In genomic region chr2:160440236-160440635, GRCm38 (mm10) we compare ENCODE assay signal across 22 mouse cellular contexts.
A peak's percentile ranks its signal among the peaks of the same experiment; 100 is the strongest.
DNase-seq lines count a peak whose midpoint lies in the region; ATAC-seq lines count a peak whose summit lies in the region.
"Had no signal": no experiment of that assay in that cellular context is flagged by ENCODE, and none has a peak within 500 bp of the region (broad histone marks: within the 10 kb centered on the region; RNA-seq: fewer than 3 reads in every experiment).

No protein-coding gene starts in this region.

- no peaks in the 10 kb centered on the region for H3K36me3 ChIP-seq in forebrain, embryonic 14.5 days (ENCODE audit: control insufficient read depth, insufficient read depth, low read length)
- no peaks in the 10 kb centered on the region for H3K36me3 ChIP-seq in forebrain, embryonic 11.5 days (ENCODE audit: control insufficient read depth, insufficient read depth, low read length)
- no peaks in the 10 kb centered on the region for H3K36me3 ChIP-seq in midbrain, embryonic 13.5 days
- H3K36me3 ChIP-seq in midbrain, embryonic 15.5 days (replicated peaks), result no peaks in the 10 kb centered on the region
- no peaks in the 10 kb centered on the region for H3K36me3 ChIP-seq in forebrain, embryonic 15.5 days
- H3K36me3 ChIP-seq: hindbrain, embryonic 10.5 days; hindbrain, embryonic 13.5 days; intestine, embryonic 15.5 days had no signal

- WGBS in forebrain, embryonic 14.5 days, result 33% methylated on average over 9 of the region's 9 CpGs
- WGBS in forebrain, embryonic 11.5 days, result 75% methylated on average over 9 of the region's 9 CpGs
- 74% methylated on average over 9 of the region's 9 CpGs for WGBS in midbrain, embryonic 13.5 days
- WGBS in midbrain, embryonic 15.5 days, result 61% methylated on average over 9 of the region's 9 CpGs
- WGBS in forebrain, embryonic 15.5 days, result 30% methylated on average over 9 of the region's 9 CpGs

- no peaks in the 10 kb centered on the region for H3K27me3 ChIP-seq in forebrain, embryonic 14.5 days (replicated peaks; ENCODE audit: control insufficient read depth, insufficient read depth, low read length)
- no peaks in the 10 kb centered on the region for H3K27me3 ChIP-seq in forebrain, embryonic 11.5 days (ENCODE audit: control insufficient read depth, insufficient read depth, low read length)
- no peaks in the 10 kb centered on the region for H3K27me3 ChIP-seq in midbrain, embryonic 13.5 days
- no peaks in the 10 kb centered on the region for H3K27me3 ChIP-seq in midbrain, embryonic 15.5 days (replicated peaks)
- no peaks in the 10 kb centered on the region for H3K27me3 ChIP-seq in forebrain, embryonic 15.5 days
- H3K27me3 ChIP-seq: intestine, embryonic 15.5 days had no signal

- H3K9me3 ChIP-seq in forebrain, embryonic 14.5 days (replicated peaks; ENCODE audit: control insufficient read depth, low read length), result no peaks in the 10 kb centered on the region
- no peaks in the 10 kb centered on the region for H3K9me3 ChIP-seq in forebrain, embryonic 11.5 days (ENCODE audit: control insufficient read depth, low read length)
- no peaks in the 10 kb centered on the region for H3K9me3 ChIP-seq in midbrain, embryonic 13.5 days
- H3K9me3 ChIP-seq in midbrain, embryonic 15.5 days, result no peaks in the 10 kb centered on the region
- H3K9me3 ChIP-seq in forebrain, embryonic 15.5 days, result no peaks in the 10 kb centered on the region
- H3K9me3 ChIP-seq: hindbrain, embryonic 10.5 days; hindbrain, embryonic 13.5 days; intestine, embryonic 15.5 days had no signal

- H3K9ac ChIP-seq in forebrain, embryonic 14.5 days (ENCODE audit: low read length), result no peak overlapping the region
- no peak overlapping the region for H3K9ac ChIP-seq in forebrain, embryonic 11.5 days (ENCODE audit: low read length)
- no peak overlapping the region for H3K9ac ChIP-seq in midbrain, embryonic 13.5 days (replicated peaks)
- no peak overlapping the region for H3K9ac ChIP-seq in midbrain, embryonic 15.5 days
- H3K9ac ChIP-seq in forebrain, embryonic 15.5 days (replicated peaks), result no peak overlapping the region
- H3K9ac ChIP-seq: hindbrain, embryonic 13.5 days; intestine, embryonic 15.5 days had no signal

- no peak overlapping the region; the same call in 1 of the 2 replicates for H3K27ac ChIP-seq in forebrain, embryonic 14.5 days (ENCODE audit: low read depth, low read length)
- H3K27ac ChIP-seq in forebrain, embryonic 11.5 days (ENCODE audit: low read depth, low read length), result no peak overlapping the region
- H3K27ac ChIP-seq in midbrain, embryonic 13.5 days, result no peak overlapping the region
- H3K27ac ChIP-seq in midbrain, embryonic 15.5 days, result no peak overlapping the region
- H3K27ac ChIP-seq in forebrain, embryonic 15.5 days (replicated peaks), result no peak overlapping the region; the same call in 1 of the 2 replicates
- H3K27ac ChIP-seq: heart, adult 2 months; hindbrain, embryonic 10.5 days; hindbrain, embryonic 13.5 days; intestine, embryonic 15.5 days had no signal

- peak; percentile 61 for ATAC-seq in forebrain, embryonic 14.5 days
- no peak for ATAC-seq in forebrain, embryonic 11.5 days (replicated peaks; ENCODE audit: low FRiP score)
- ATAC-seq in midbrain, embryonic 13.5 days, result 0 out of 2 replicates have a peak, but pooled peaks have one; percentile 27
- no peak for ATAC-seq in midbrain, embryonic 15.5 days (replicated peaks)
- ATAC-seq in forebrain, embryonic 15.5 days (replicated peaks), result peak; percentile 69; the same call in 1 of the 2 replicates
- ATAC-seq: CD4-positive, CD25-positive, alpha-beta regulatory T cell, adult 4 months; hindbrain, embryonic 16.5 days; intestine, embryonic 15.5 days had no signal

- H3K4me2 ChIP-seq in forebrain, embryonic 14.5 days (ENCODE audit: low read length), result no peak overlapping the region
- no peak overlapping the region for H3K4me2 ChIP-seq in forebrain, embryonic 11.5 days (ENCODE audit: low read depth, low read length, severe bottlenecking)
- no peak overlapping the region for H3K4me2 ChIP-seq in midbrain, embryonic 13.5 days (replicated peaks)
- H3K4me2 ChIP-seq in midbrain, embryonic 15.5 days, result no peak overlapping the region
- H3K4me2 ChIP-seq in forebrain, embryonic 15.5 days (replicated peaks), result no peak overlapping the region
- H3K4me2 ChIP-seq: heart, embryonic 11.5 days; hindbrain, embryonic 13.5 days; intestine, embryonic 15.5 days had no signal

- peak; percentile 68 for DNase-seq in forebrain, embryonic 14.5 days (ENCODE audit: low spot score)
- no peak for DNase-seq in forebrain, embryonic 11.5 days (ENCODE audit: low spot score)
- DNase-seq in frontal cortex, postnatal 14 days (ENCODE audit: low spot score in 2 of 2), result no peak
- DNase-seq: adrenal gland, adult 2 months; adrenal gland, postnatal 14 days; cerebellum, adult 11-12 months; cerebellum, adult 8-10 months; cerebellum, postnatal 36 days; gastrocnemius, postnatal 10 days; gastrocnemius, postnatal 36 days; heart, adult 2 months; heart, postnatal 36 days; kidney, adult 11 months had no signal

- H3K4me1 ChIP-seq in forebrain, embryonic 14.5 days (ENCODE audit: control insufficient read depth, insufficient read depth, low read length), result peaks cover 13% of the 10 kb centered on the region; the same call in 1 of the 2 replicates
- peaks cover 3% of the 10 kb centered on the region; the same call in 1 of the 2 replicates for H3K4me1 ChIP-seq in forebrain, embryonic 11.5 days (replicated peaks; ENCODE audit: control insufficient read depth, insufficient read depth, low read length)
- peaks cover 6% of the 10 kb centered on the region for H3K4me1 ChIP-seq in midbrain, embryonic 13.5 days (replicated peaks)
- H3K4me1 ChIP-seq in midbrain, embryonic 15.5 days, result peaks cover 4% of the 10 kb centered on the region; the same call in 1 of the 2 replicates
- H3K4me1 ChIP-seq in forebrain, embryonic 15.5 days, result peaks cover 21% of the 10 kb centered on the region
- H3K4me1 ChIP-seq: intestine, embryonic 15.5 days had no signal

- no peak overlapping the region for H3K4me3 ChIP-seq in forebrain, embryonic 14.5 days (ENCODE audit: low read depth, low read length)
- no peak overlapping the region for H3K4me3 ChIP-seq in forebrain, embryonic 11.5 days (ENCODE audit: low read depth, low read length)
- H3K4me3 ChIP-seq in midbrain, embryonic 13.5 days (replicated peaks), result no peak overlapping the region
- H3K4me3 ChIP-seq in midbrain, embryonic 15.5 days, result no peak overlapping the region
- H3K4me3 ChIP-seq in forebrain, embryonic 15.5 days, result no peak overlapping the region
- H3K4me3 ChIP-seq: heart, adult 2 months; hindbrain, embryonic 10.5 days; hindbrain, embryonic 13.5 days; intestine, embryonic 15.5 days had no signal

Comparison
In these comparisons a context has a peak if more than half of its experiments do, and no peak if none do; other contexts are left out.
1. ATAC-seq: peak in forebrain, embryonic 14.5 days (single experiment), midbrain, embryonic 13.5 days (single experiment) and forebrain, embryonic 15.5 days (single experiment); none in forebrain, embryonic 11.5 days (single experiment) and midbrain, embryonic 15.5 days (single experiment).